Mouse (Mus musculus): Measurements from ENCODE around the gene Utrn.

DNA sequence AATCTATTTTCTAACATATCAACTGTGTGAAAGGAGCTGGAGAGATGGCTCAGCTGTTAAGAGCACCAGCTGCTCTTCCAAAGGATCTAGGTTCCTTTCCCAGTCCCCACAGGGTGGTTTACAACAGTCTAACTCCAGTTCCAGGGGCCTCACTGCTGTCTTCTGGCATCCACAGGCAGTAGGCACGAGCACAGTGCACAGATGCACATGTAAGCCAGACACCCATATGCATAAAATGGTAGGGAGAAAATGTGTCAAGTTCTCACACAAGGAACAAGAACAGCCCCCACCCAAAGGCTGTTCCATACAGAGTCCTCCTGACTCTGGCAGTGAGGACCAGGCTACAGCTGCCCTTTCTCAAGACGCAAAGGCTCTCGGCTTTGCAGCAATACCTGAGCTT is 185.1 kb downstream of the Utrn start:
- TF ChIP-seq CTCF (IDR thresholded peaks at IDR 0.05; ENCODE audit: low read depth) (no peak), EP300 (IDR thresholded peaks at IDR 0.05; ENCODE audit: low read depth) (no peak)
